Mouse (Mus musculus): ENCODE results near the gene Ly6g. TPM values are rescaled to one million over a fixed set of nuclear protein-coding genes. Genes with fewer than 3 reads are reported as not detected.

Ly6g gene
- total and polyA plus RNA-seq, 3 experiments: not detected

DNA sequence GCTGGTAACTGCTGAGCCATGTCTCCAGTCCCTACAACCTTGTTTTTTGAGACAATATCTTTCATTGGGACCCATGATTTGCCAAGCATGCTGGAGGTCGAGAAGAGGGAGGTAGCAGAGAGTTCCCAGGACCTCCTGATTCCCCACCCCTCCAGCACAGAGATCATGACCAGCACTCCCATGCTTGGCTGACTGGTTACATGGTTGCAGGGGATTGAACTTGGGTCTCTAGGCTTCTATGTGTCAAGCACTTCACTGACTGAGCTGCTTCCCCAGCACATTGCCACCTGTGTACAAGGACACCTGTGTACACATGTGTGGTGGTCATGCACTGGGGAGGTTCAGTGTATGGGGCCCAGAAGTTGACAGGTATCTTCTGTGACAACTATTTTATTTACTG, 2.6 kb downstream of the Ly6g start:
- Histone ChIP-seq H3K27me3 (ENCODE audit: control insufficient read depth in 1 of 2, insufficient read depth in 2 of 2, low read length in 2 of 2) (no peaks in the 10 kb centered on the region), H3K4me3 (ENCODE audit: control insufficient read depth in 1 of 2, insufficient read depth in 1 of 2, low read depth in 2 of 2, low read length in 2 of 2) (no peak overlapping the region), H3K36me3 (ENCODE audit: control insufficient read depth in 1 of 2, insufficient read depth in 2 of 2, low read length in 2 of 2) (no peaks in the 10 kb centered on the region), H3K79me2 (ENCODE audit: control insufficient read depth, insufficient read depth, low read length, poor library complexity) (no peaks in the 10 kb centered on the region), H3K9me3 (replicated peaks; ENCODE audit: insufficient read depth, low read length) (no peaks in the 10 kb centered on the region), H3K4me1 (ENCODE audit: control insufficient read depth in 1 of 2, insufficient read depth in 2 of 2, low read length in 2 of 2) (no peaks in the 10 kb centered on the region), H3K9ac (ENCODE audit: control insufficient read depth, low read depth, low read length, poor library complexity, severe bottlenecking) (no peak overlapping the region), H3K27ac (ENCODE audit: control insufficient read depth, low read depth, low read length) (no peak overlapping the region)
- no peak for DNase-seq (ENCODE audit: low read depth, low spot score)
- TF ChIP-seq ZMIZ1 (IDR thresholded peaks at IDR 0.05; ENCODE audit: low read depth, low read length) (no peak), TAL1 (IDR thresholded peaks at IDR 0.05; ENCODE audit: low read length) (no peak), SMC3 (IDR thresholded peaks at IDR 0.05; ENCODE audit: low read depth, low read length) (no peak), MAZ (IDR thresholded peaks at IDR 0.05; ENCODE audit: low read depth, low read length) (no peak), USF2 (IDR thresholded peaks at IDR 0.05; ENCODE audit: borderline replicate concordance in 1 of 2, insufficient read depth in 1 of 2, low read depth in 1 of 2, low read length in 2 of 2) (no peak), RCOR1 (IDR thresholded peaks at IDR 0.05; ENCODE audit: low read depth, low read length) (no peak), MYB (IDR thresholded peaks at IDR 0.05; ENCODE audit: low read depth, low read length) (no peak), NRF1 (IDR thresholded peaks at IDR 0.05; ENCODE audit: insufficient read depth, low read depth, low read length, poor library complexity, severe bottlenecking) (no peak), JUND (IDR thresholded peaks at IDR 0.05; ENCODE audit: low read depth, low read length) (no peak), E2F4 (IDR thresholded peaks at IDR 0.05; ENCODE audit: borderline replicate concordance, low read depth, low read length) (no peak), GABPA (IDR thresholded peaks at IDR 0.05; ENCODE audit: low read depth, low read length) (no peak), CHD1 (IDR thresholded peaks at IDR 0.05; ENCODE audit: low read depth, low read length) (no peak)

DNA sequence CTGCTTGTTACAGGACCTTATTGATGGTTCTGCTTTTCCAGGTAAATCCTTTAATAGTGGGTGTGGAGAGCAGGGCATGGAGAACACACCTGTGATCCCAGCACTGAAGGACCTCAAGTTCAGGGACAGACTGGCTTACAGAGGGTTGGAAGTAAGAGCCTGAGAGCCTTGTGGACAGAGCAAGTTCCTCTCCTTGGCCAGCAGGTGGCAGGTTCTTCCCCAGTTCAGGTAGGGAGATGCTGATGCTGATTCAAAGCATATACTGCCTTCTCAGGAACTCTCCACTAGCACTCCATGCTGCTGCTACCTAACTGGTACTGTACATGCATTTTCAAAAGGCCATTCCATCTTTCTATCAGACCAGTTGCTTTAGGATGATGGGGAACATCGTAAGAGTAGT, 20.5 kb downstream of the Ly6g start:
- Histone ChIP-seq H3K79me2 (ENCODE audit: control insufficient read depth, insufficient read depth, low read length, poor library complexity) (no peaks in the 10 kb centered on the region), H3K4me1 (ENCODE audit: control insufficient read depth in 1 of 2, insufficient read depth in 2 of 2, low read length in 2 of 2) (no peaks in the 10 kb centered on the region), H3K9ac (ENCODE audit: control insufficient read depth, low read depth, low read length, poor library complexity, severe bottlenecking) (no peak overlapping the region), H3K36me3 (ENCODE audit: control insufficient read depth in 1 of 2, insufficient read depth in 2 of 2, low read length in 2 of 2) (no peaks in the 10 kb centered on the region), H3K27ac (ENCODE audit: control insufficient read depth, low read depth, low read length) (no peak overlapping the region), H3K27me3 (ENCODE audit: control insufficient read depth in 1 of 2, insufficient read depth in 2 of 2, low read length in 2 of 2) (no peaks in the 10 kb centered on the region), H3K9me3 (replicated peaks; ENCODE audit: insufficient read depth, low read length) (no peaks in the 10 kb centered on the region), H3K4me3 (ENCODE audit: control insufficient read depth in 1 of 2, insufficient read depth in 1 of 2, low read depth in 2 of 2, low read length in 2 of 2) (no peak overlapping the region)
- DNase-seq (ENCODE audit: low read depth, low spot score): peak; percentile 44
- peak; percentile 49 to 65 (median 62) for TF ChIP-seq CTCF (IDR thresholded peaks at IDR 0.05 in 2 of 3, conservative IDR thresholded peaks at IDR 0.05 in 1 of 3; ENCODE audit: control insufficient read depth in 1 of 3, insufficient read depth in 1 of 3, low read depth in 2 of 3, low read length in 3 of 3, poor library complexity in 1 of 3, severe bottlenecking in 1 of 3)
- TF ChIP-seq BHLHE40 (IDR thresholded peaks at IDR 0.05; ENCODE audit: borderline replicate concordance, low read depth, low read length): no peak
- TF ChIP-seq MAX (IDR thresholded peaks at IDR 0.05; ENCODE audit: low read length): no peak
- TF ChIP-seq USF1 (IDR thresholded peaks at IDR 0.05; ENCODE audit: low read depth, low read length): no peak
- TF ChIP-seq MYB (IDR thresholded peaks at IDR 0.05; ENCODE audit: low read depth, low read length): no peak
- TF ChIP-seq ZKSCAN1 (IDR thresholded peaks at IDR 0.05; ENCODE audit: low read depth, low read length): no peak
- no peak for TF ChIP-seq JUND (IDR thresholded peaks at IDR 0.05; ENCODE audit: low read depth, low read length)
- TF ChIP-seq POLR2AphosphoS5 (IDR thresholded peaks at IDR 0.05; ENCODE audit: borderline replicate concordance, low read depth, low read length): no peak
- no peak for TF ChIP-seq MAZ (IDR thresholded peaks at IDR 0.05; ENCODE audit: low read depth, low read length)
- no peak for TF ChIP-seq GATA1 (IDR thresholded peaks at IDR 0.05; ENCODE audit: low read depth, low read length)
- TF ChIP-seq MYC (IDR thresholded peaks at IDR 0.05; ENCODE audit: low read depth, low read length): no peak
- TF ChIP-seq NRF1 (IDR thresholded peaks at IDR 0.05; ENCODE audit: insufficient read depth, low read depth, low read length, poor library complexity, severe bottlenecking): no peak
- no peak for TF ChIP-seq CHD1 (IDR thresholded peaks at IDR 0.05; ENCODE audit: low read depth, low read length)
- no peak for TF ChIP-seq ZNF384 (IDR thresholded peaks at IDR 0.05; ENCODE audit: low read depth, low read length)
- no peak for TF ChIP-seq MAFK (IDR thresholded peaks at IDR 0.05; ENCODE audit: borderline replicate concordance, low read depth, low read length)
- no peak for TF ChIP-seq MXI1 (IDR thresholded peaks at IDR 0.05; ENCODE audit: low read depth, low read length)
- TF ChIP-seq RAD21 (IDR thresholded peaks at IDR 0.05; ENCODE audit: low read depth, low read length): peak; percentile 22
- TF ChIP-seq KAT2A (conservative IDR thresholded peaks at IDR 0.05; ENCODE audit: low read depth, low read length): no peak
- peak; percentile 42 for TF ChIP-seq SMC3 (IDR thresholded peaks at IDR 0.05; ENCODE audit: low read depth, low read length)
- no peak for TF ChIP-seq ZC3H11A (IDR thresholded peaks at IDR 0.05; ENCODE audit: low read depth, low read length)
- TF ChIP-seq USF2 (IDR thresholded peaks at IDR 0.05; ENCODE audit: borderline replicate concordance in 1 of 2, insufficient read depth in 1 of 2, low read depth in 1 of 2, low read length in 2 of 2): no peak
